Mouse (Mus musculus): ENCODE measurements around the gene Nubp2.

- TF ChIP-seq POLR2A (IDR thresholded peaks at IDR 0.05; ENCODE audit: borderline replicate concordance, extremely low read depth, low read depth, low read length): no peak
- TF ChIP-seq CTCF (IDR thresholded peaks at IDR 0.05; ENCODE audit: insufficient read depth, low read length): no peak
Measured at GRCm38 (mm10) chr17:24878531-24878930, 7.6 kb downstream of the Nubp2 start.

All from lung, adult 2 months (tissue).